Mouse (Mus musculus): ENCODE results near the gene Agpat3. TPM values are rescaled to one million over a fixed set of nuclear protein-coding genes. Genes with fewer than 3 reads are reported as not detected.

Gene Agpat3
- polyA plus RNA-seq, 1 experiment = 247 TPM

- Histone ChIP-seq H3K4me1 (ENCODE audit: control insufficient read depth, insufficient read depth, low read length) (no peaks in the 10 kb centered on the region), H3K4me3 (replicated peaks; ENCODE audit: extremely low read depth, low read depth, low read length) (no peak overlapping the region)
- no peak for DNase-seq
- WGBS = 85% methylated on average over 9 of the region's 9 CpGs
- no peak for TF ChIP-seq CTCF (IDR thresholded peaks at IDR 0.05; ENCODE audit: insufficient read depth, low read length)
- TF ChIP-seq POLR2A (IDR thresholded peaks at IDR 0.05; ENCODE audit: borderline replicate concordance, extremely low read depth, low read depth, low read length) = no peak
Measured at GRCm38 (mm10) chr10:78319940-78320339, 32.3 kb downstream of the Agpat3 start.

DNA sequence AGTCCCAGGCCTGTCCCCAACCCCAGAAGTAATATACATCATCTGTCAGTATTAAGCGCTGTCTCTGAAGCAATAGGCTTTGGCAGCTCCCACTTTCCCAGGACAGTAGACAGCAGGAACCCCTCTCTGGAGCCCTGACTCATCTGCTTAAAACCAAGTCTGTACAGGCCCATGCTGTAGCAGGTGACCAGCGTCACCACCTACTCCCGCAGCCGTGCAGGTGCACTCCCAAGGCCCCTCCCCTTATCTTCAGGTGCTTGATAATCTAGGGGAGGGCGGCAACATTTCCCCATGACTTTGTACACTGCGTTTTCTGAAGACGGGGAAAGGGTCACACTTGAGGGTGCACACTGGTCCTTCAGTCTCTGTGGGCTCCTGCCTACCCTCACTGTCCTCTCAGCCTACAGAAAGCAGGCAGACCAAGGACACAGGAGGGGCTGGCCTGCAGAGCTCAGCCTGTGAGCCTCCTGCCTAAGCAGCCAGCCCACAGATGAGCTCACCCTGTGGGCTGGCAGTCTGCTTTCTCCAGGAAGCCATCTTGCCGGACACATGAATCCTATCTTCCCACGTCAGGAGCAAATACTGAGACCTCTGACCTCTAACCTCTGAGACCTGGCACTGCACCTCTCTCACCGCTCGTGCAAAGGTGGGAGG, 34.9 kb downstream of the Agpat3 start:
- WGBS = 68% methylated on average over 11 of the region's 11 CpGs
- Histone ChIP-seq H3K4me3 (replicated peaks; ENCODE audit: extremely low read depth, low read depth, low read length) (no peak overlapping the region), H3K4me1 (ENCODE audit: control insufficient read depth, insufficient read depth, low read length) (peaks cover 3% of the 10 kb centered on the region; the same call in 1 of the 2 replicates)
- no peak for DNase-seq
- TF ChIP-seq POLR2A (IDR thresholded peaks at IDR 0.05; ENCODE audit: borderline replicate concordance, extremely low read depth, low read depth, low read length) (no peak), CTCF (IDR thresholded peaks at IDR 0.05; ENCODE audit: insufficient read depth, low read length) (no peak)

GRCm38 (mm10) chr10:78316228-78317087, 35.8 kb downstream of the Agpat3 start:
- TF ChIP-seq CTCF (IDR thresholded peaks at IDR 0.05; ENCODE audit: insufficient read depth, low read length) = no peak
- TF ChIP-seq POLR2A (IDR thresholded peaks at IDR 0.05; ENCODE audit: borderline replicate concordance, extremely low read depth, low read depth, low read length) = no peak
- no peak for DNase-seq
- WGBS = 86% methylated on average over 15 of the region's 15 CpGs
- Histone ChIP-seq H3K4me3 (replicated peaks; ENCODE audit: extremely low read depth, low read depth, low read length) (no peak overlapping the region), H3K4me1 (ENCODE audit: control insufficient read depth, insufficient read depth, low read length) (peaks cover 9% of the 10 kb centered on the region)

DNA sequence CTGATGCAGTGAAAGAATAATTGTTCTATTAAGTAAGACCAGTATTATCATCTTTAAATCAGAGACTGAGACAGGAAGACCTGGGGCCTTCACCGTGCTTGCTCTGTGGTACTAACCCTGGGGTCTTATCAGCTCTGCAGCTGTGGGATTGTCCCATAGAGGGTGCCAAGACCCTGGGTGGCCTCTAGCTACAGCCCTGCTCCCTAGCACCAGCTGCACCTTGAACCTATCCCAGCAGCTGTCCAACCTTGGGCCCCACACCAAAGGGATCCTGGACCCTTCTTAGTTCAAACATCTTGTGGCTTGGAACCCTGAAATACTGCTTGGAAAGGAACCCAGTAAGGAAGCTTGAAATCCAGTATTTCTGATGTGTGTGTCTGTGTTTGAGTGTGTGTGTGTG, 37.1 kb downstream of the Agpat3 start:
- H3K4me1 ChIP-seq (ENCODE audit: control insufficient read depth, insufficient read depth, low read length) = peaks cover 9% of the 10 kb centered on the region
- TF ChIP-seq POLR2A (IDR thresholded peaks at IDR 0.05; ENCODE audit: borderline replicate concordance, extremely low read depth, low read depth, low read length) (no peak), CTCF (IDR thresholded peaks at IDR 0.05; ENCODE audit: insufficient read depth, low read length) (no peak)
- 44% methylated on average over 1 of the region's 1 CpGs for WGBS
- DNase-seq = no peak
- H3K4me3 ChIP-seq (replicated peaks; ENCODE audit: extremely low read depth, low read depth, low read length) = no peak overlapping the region

- Histone ChIP-seq H3K4me1 (ENCODE audit: control insufficient read depth, insufficient read depth, low read length) (peaks cover 9% of the 10 kb centered on the region), H3K4me3 (replicated peaks; ENCODE audit: extremely low read depth, low read depth, low read length) (no peak overlapping the region)
- TF ChIP-seq POLR2A (IDR thresholded peaks at IDR 0.05; ENCODE audit: borderline replicate concordance, extremely low read depth, low read depth, low read length) (no peak), CTCF (IDR thresholded peaks at IDR 0.05; ENCODE audit: insufficient read depth, low read length) (no peak)
- 49% methylated on average over 13 of the region's 13 CpGs for WGBS
- DNase-seq = peak; percentile 40
Measured at GRCm38 (mm10) chr10:78311886-78312635, 40.2 kb downstream of the Agpat3 start.

DNA sequence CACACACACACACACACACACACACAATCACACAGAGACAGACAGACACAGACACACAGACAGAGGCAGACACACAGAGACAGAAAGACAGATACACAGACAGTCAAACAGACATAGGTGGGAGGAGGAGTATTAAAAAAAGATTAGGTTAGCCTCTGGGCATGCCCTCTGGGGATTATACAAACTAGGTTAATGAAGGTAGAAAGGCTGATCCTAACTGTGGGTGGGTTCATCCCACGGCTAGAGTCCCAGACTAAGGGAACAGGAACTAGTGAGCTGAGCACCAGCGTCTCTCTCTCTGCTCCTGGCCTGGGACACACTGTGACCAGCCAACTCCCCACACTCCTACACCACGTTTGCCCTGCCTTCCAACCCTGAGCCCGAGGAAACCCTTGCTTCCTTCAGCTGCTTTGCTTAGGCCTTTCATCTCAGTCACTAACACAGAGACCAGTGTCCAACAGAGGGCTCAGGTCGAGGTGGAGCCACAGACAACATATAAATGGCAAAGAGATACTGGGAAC, 41.5 kb downstream of the Agpat3 start:
- TF ChIP-seq CTCF (IDR thresholded peaks at IDR 0.05; ENCODE audit: insufficient read depth, low read length) (no peak), POLR2A (IDR thresholded peaks at IDR 0.05; ENCODE audit: borderline replicate concordance, extremely low read depth, low read depth, low read length) (no peak)
- no peak overlapping the region for H3K4me3 ChIP-seq (replicated peaks; ENCODE audit: extremely low read depth, low read depth, low read length)
- H3K4me1 ChIP-seq (ENCODE audit: control insufficient read depth, insufficient read depth, low read length) = peaks cover 9% of the 10 kb centered on the region
- 47% methylated on average over 5 of the region's 5 CpGs for WGBS
- no peak for DNase-seq

- Histone ChIP-seq H3K4me1 (ENCODE audit: control insufficient read depth, insufficient read depth, low read length) (peaks cover 11% of the 10 kb centered on the region), H3K4me3 (replicated peaks; ENCODE audit: extremely low read depth, low read depth, low read length) (no peak overlapping the region)
- TF ChIP-seq POLR2A (IDR thresholded peaks at IDR 0.05; ENCODE audit: borderline replicate concordance, extremely low read depth, low read depth, low read length) = no peak
- TF ChIP-seq CTCF (IDR thresholded peaks at IDR 0.05; ENCODE audit: insufficient read depth, low read length) = no peak
- DNase-seq = no peak
- 57% methylated on average over 2 of the region's 2 CpGs for WGBS
Measured at GRCm38 (mm10) chr10:78308617-78309016, 43.7 kb downstream of the Agpat3 start.

GRCm38 (mm10) chr10:78307391-78307790, 44.9 kb downstream of the Agpat3 start:
- Histone ChIP-seq H3K4me1 (ENCODE audit: control insufficient read depth, insufficient read depth, low read length) (peaks cover 10% of the 10 kb centered on the region), H3K4me3 (replicated peaks; ENCODE audit: extremely low read depth, low read depth, low read length) (no peak overlapping the region)
- TF ChIP-seq POLR2A (IDR thresholded peaks at IDR 0.05; ENCODE audit: borderline replicate concordance, extremely low read depth, low read depth, low read length) (no peak), CTCF (IDR thresholded peaks at IDR 0.05; ENCODE audit: insufficient read depth, low read length) (no peak)
- 92% methylated on average over 3 of the region's 3 CpGs for WGBS
- DNase-seq = no peak

- Histone ChIP-seq H3K4me3 (replicated peaks; ENCODE audit: extremely low read depth, low read depth, low read length) (no peak overlapping the region), H3K4me1 (ENCODE audit: control insufficient read depth, insufficient read depth, low read length) (peaks cover 4% of the 10 kb centered on the region; the same call in 1 of the 2 replicates)
- WGBS = 55% methylated on average over 4 of the region's 4 CpGs
- TF ChIP-seq CTCF (IDR thresholded peaks at IDR 0.05; ENCODE audit: insufficient read depth, low read length) (no peak), POLR2A (IDR thresholded peaks at IDR 0.05; ENCODE audit: borderline replicate concordance, extremely low read depth, low read depth, low read length) (no peak)
- no peak for DNase-seq
Measured at GRCm38 (mm10) chr10:78306027-78306426, 46.3 kb downstream of the Agpat3 start.
